Mouse (Mus musculus) liver, embryonic 14.5 days (tissue): ENCODE results near the gene Arfgef2. TPM values are rescaled to one million over a fixed set of nuclear protein-coding genes. Genes with fewer than 3 reads are reported as not detected.

Experiments
- ATAC-seq: fragments of 200-750 bp; cut with Nextera tagmentation; 2 replicates; pipeline ENCODE4 v1.8.0; 2017; ENCODE audit warnings: moderate number of reproducible peaks, mild to moderate bottlenecking, moderate library complexity; ENCODE audit not compliant: insufficient read depth
- DNase-seq, 3 experiments: peaks; one replicate each; pipeline ENCODE4 v3.0.0-alpha.2; 2012 to 2013; ENCODE audit warnings: low read depth in 3 of 3, low spot score in 3 of 3
- H3K27ac ChIP-seq: fragments of 300-500 bp; sonication (generic); 2 replicates; pipeline ENCODE4 v1.5.1; 2014; ENCODE audit warnings: moderate library complexity, mild to moderate bottlenecking, control low read depth, inconsistent platforms
- H3K27me3 ChIP-seq: fragments of 300-500 bp; sonication (generic); 2 replicates; pipeline ENCODE4 v1.6.1; 2014; ENCODE audit warnings: mild to moderate bottlenecking, low read length, moderate library complexity; ENCODE audit not compliant: control insufficient read depth, insufficient read depth
- H3K36me3 ChIP-seq: fragments of 300-500 bp; sonication (generic); replicated peaks from 2 replicates; pipeline ENCODE4 v1.6.1; 2014; ENCODE audit warnings: low read depth; ENCODE audit not compliant: control insufficient read depth, insufficient read depth
- H3K4me1 ChIP-seq, 2 experiments: fragments of 200-500 bp in 1 of 2; fragments of 300-500 bp in 1 of 2; sonication (generic) in 1 of 2; replicated peaks; 2 replicates each; pipeline ENCODE4 v1.6.1; 2012 to 2014; ENCODE audit warnings: antibody characterized with exemption in 1 of 2, inconsistent platforms in 1 of 2, low read length in 1 of 2; ENCODE audit not compliant: control insufficient read depth in 2 of 2, insufficient read depth in 2 of 2
- H3K4me2 ChIP-seq: fragments of 300-500 bp; sonication (generic); 2 replicates; pipeline ENCODE4 v1.6.1; 2014; ENCODE audit warnings: low read depth, mild to moderate bottlenecking, control low read depth, moderate library complexity
- H3K4me3 ChIP-seq, 2 experiments: fragments of 200-500 bp in 1 of 2; fragments of 300-500 bp in 1 of 2; sonication (generic) in 1 of 2; 2 replicates each; pipeline ENCODE4 v1.5.1; 2012 to 2014; ENCODE audit warnings: low read depth in 2 of 2, low read length in 2 of 2, mild to moderate bottlenecking in 2 of 2, control low read depth in 1 of 2, inconsistent platforms in 1 of 2, moderate library complexity in 1 of 2; ENCODE audit not compliant: insufficient read depth in 1 of 2
- H3K9ac ChIP-seq: fragments of 300-500 bp; sonication (generic); replicated peaks from 2 replicates; pipeline ENCODE4 v1.6.1; 2014; ENCODE audit warnings: mild to moderate bottlenecking, control low read depth, moderate library complexity
- H3K9me3 ChIP-seq: fragments of 300-500 bp; sonication (generic); 2 replicates; pipeline ENCODE4 v1.6.1; 2016; ENCODE audit warnings: low read length, mixed read lengths; ENCODE audit not compliant: control insufficient read depth
- CTCF ChIP-seq: IDR thresholded peaks from 2 replicates; pipeline ENCODE4 v1.5.1; 2016; ENCODE audit warnings: antibody characterized with exemption, low read depth, control low read depth
- EP300 ChIP-seq: IDR thresholded peaks from 2 replicates; pipeline ENCODE4 v1.6.1; 2016; ENCODE audit warnings: antibody characterized with exemption, low read depth
- WGBS: fragments of 180-500 bp; shearing (Covaris S2); extraction: QIAGEN DNeasy Blood & Tissue Kit; methylation state at CpG from one replicate; pipeline ENCODE4 v1.1.7; 2014; ENCODE audit not compliant: insufficient replicate concordance; 5-methylcytosine and 5-hydroxymethylcytosine counted together
- polyA plus RNA-seq, 2 experiments: library from polyadenylated mRNA; depleted of rRNA in 1 of 2; stranded (reverse) in 1 of 2; unstranded in 1 of 2; fragments of >200 nt; fragmentation: Nextera tagmentation in 1 of 2; extraction: Ambion mirVana in 1 of 2; gene quantifications; 2 replicates each; pipeline versions ENCODE4 v1.2.1 to v1.2.3; 2012 to 2014

The Arfgef2 gene
- polyA plus RNA-seq, 2 experiments, result 4.8 to 5.5 TPM

DNA sequence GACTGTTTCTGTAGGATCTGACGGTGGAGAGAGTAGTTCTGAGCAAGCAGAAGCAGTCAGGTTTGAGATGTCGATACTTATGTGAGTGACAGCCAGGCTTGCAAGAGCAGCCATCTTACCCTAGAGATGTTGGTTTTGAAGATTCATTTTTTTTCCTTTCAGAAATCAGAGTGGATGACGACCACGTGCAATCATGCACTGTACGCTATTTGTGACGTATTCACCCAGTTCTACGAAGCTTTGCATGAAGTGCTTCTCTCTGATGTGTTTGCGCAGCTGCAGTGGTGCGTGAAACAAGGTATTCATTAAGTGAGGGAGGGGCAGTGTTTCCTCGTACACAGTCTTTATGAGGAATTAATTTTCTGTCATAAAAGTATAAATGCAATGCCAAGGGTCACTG is 70.9 kb downstream of the Arfgef2 start:
- TF ChIP-seq CTCF (no peak), EP300 (no peak)
- H3K9ac ChIP-seq, result no peak overlapping the region
- H3K36me3 ChIP-seq, result peaks cover 16% of the 10 kb centered on the region
- ATAC-seq (no peak), DNase-seq (no peak)
- no peaks in the 10 kb centered on the region for H3K4me1 ChIP-seq
- H3K4me3 ChIP-seq, result no peak overlapping the region
- WGBS, result 84% methylated on average over 10 of the region's 10 CpGs
- no peak overlapping the region for H3K4me2 ChIP-seq
- H3K9me3 ChIP-seq, result no peaks in the 10 kb centered on the region
- H3K27me3 ChIP-seq, result no peaks in the 10 kb centered on the region
- H3K27ac ChIP-seq, result no peak overlapping the region

DNA sequence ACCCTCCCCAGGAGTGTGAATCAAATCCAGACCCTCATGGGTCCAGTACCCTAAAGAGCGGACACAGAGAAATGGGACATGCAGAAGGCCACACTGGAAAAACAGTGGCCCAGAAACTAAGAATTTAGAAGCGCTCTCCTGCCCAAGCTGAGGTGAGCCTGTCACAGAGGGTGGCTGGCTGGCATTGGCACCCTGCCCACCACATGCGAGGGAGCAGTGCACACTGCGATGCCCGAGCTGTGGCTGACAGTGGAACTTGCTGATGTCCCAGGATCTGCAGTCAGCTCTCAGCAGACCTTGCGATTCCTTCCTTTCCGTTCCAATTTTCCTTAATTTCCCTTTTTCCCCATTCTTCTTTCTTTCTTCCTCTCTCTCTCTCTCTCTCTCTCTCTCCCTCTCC is 79.7 kb downstream of the Arfgef2 start:
- 91% methylated on average over 7 of the region's 7 CpGs for WGBS
- TF ChIP-seq EP300, result no peak
- no peak for TF ChIP-seq CTCF
- Histone ChIP-seq H3K4me2 (no peak overlapping the region), H3K4me1 (no peaks in the 10 kb centered on the region), H3K9me3 (no peaks in the 10 kb centered on the region), H3K4me3 (no peak overlapping the region), H3K27ac (no peak overlapping the region), H3K9ac (no peak overlapping the region), H3K27me3 (no peaks in the 10 kb centered on the region), H3K36me3 (peaks cover 3% of the 10 kb centered on the region)
- no peak for ATAC-seq
- DNase-seq, result no peak

DNA sequence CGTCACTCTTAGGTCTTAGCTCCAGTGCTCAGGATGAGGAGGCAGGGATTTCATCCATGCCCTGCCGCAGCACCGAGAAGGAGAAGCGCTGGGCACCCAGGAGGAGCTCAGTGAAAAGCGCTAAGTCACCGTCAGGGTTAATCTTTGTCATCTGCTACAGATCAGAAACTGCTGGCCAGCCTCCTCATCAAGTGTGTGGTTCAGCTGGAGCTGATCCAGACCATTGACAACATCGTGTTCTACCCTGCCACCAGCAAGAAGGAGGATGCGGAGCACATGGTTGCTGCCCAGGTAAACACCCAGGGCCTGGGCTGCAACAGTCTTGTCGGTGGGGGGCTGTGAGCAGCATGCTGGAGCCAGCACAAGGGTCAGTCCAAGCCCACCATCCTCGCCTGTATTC is 80.2 kb downstream of the Arfgef2 start:
- WGBS, result 73% methylated on average over 10 of the region's 10 CpGs
- ATAC-seq, result no peak

DNA sequence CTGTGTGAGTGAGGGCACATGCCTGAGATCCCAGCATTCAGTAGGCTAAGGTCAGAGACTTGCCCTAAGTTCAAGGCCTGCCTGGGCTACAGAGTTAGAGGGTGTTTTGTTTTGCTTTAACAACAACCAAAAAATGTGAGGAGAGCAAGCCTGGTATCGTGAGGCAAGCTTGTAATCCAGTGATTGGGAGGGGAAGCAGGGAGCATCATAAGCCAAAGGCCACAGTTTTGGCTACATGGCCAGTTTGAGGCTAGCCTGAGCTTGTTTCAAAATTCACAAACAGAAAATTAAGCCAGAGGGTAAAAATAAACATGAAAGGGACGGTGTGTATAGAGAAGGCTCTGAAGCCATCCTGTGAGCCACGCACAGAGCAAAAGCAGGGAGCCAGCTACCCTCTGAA is 80.8 kb downstream of the Arfgef2 start:
- Histone ChIP-seq H3K4me1 (no peaks in the 10 kb centered on the region), H3K36me3 (peaks cover 4% of the 10 kb centered on the region), H3K4me2 (no peak overlapping the region), H3K4me3 (no peak overlapping the region), H3K9ac (no peak overlapping the region), H3K9me3 (no peaks in the 10 kb centered on the region), H3K27me3 (no peaks in the 10 kb centered on the region), H3K27ac (no peak overlapping the region)
- no peak for TF ChIP-seq CTCF
- TF ChIP-seq EP300, result no peak
- DNase-seq (no peak), ATAC-seq (no peak)
- WGBS, result 80% methylated on average over 3 of the region's 3 CpGs

More for the DNA sequence above, 80.2 kb downstream of the Arfgef2 start:
- DNase-seq, result no peak
- Histone ChIP-seq H3K9me3 (no peaks in the 10 kb centered on the region), H3K36me3 (peaks cover 3% of the 10 kb centered on the region), H3K4me2 (no peak overlapping the region), H3K4me3 (no peak overlapping the region), H3K9ac (no peak overlapping the region), H3K27ac (no peak overlapping the region), H3K4me1 (no peaks in the 10 kb centered on the region), H3K27me3 (no peaks in the 10 kb centered on the region)
- TF ChIP-seq CTCF (no peak), EP300 (no peak)

DNA sequence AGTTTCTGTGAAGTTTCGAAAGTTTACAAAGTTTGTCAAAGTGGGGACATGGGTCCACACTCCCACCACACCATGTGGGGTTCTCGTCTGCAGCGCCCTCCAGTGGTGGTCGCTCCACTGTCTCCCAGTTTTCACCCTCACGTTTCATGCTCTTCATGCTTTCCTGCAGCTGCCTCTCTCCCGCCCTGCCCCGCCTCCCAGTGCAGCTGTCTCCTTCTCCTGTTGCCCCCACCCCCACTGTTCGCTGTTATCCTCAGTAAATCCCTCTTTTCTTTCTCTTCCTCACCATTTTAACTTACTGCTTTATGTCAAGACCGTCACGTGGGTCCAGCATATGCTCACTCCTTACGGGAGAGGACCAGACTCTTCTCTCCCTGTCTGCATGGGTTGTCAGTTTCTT is 82.4 kb downstream of the Arfgef2 start:
- no peak overlapping the region for H3K9ac ChIP-seq
- no peaks in the 10 kb centered on the region for H3K4me1 ChIP-seq
- no peak overlapping the region for H3K4me3 ChIP-seq
- TF ChIP-seq EP300, result no peak
- TF ChIP-seq CTCF, result peak; percentile 64
- no peak overlapping the region for H3K4me2 ChIP-seq
- H3K36me3 ChIP-seq, result peaks cover 11% of the 10 kb centered on the region
- no peaks in the 10 kb centered on the region for H3K27me3 ChIP-seq
- WGBS, result 59% methylated on average over 11 of the region's 11 CpGs
- H3K9me3 ChIP-seq, result no peaks in the 10 kb centered on the region
- H3K27ac ChIP-seq, result no peak overlapping the region
- no peak for ATAC-seq
- no peak for DNase-seq
